Mouse (Mus musculus) embryonic fibroblast, embryonic 13.5 days (primary cell): ENCODE measurements around the gene Hoxd3.

Experiments used
- CTCF ChIP-seq: IDR thresholded peaks from 2 replicates; pipeline ENCODE4 v1.5.1; 2011; ENCODE audit warnings: mild to moderate bottlenecking, control low read depth, low read length, moderate library complexity, borderline replicate concordance; ENCODE audit not compliant: insufficient read depth
- POLR2A ChIP-seq: IDR thresholded peaks from 2 replicates; pipeline ENCODE4 v1.6.1; 2011; ENCODE audit warnings: low read depth, mild to moderate bottlenecking, control low read depth, low read length, moderate library complexity

DNA sequence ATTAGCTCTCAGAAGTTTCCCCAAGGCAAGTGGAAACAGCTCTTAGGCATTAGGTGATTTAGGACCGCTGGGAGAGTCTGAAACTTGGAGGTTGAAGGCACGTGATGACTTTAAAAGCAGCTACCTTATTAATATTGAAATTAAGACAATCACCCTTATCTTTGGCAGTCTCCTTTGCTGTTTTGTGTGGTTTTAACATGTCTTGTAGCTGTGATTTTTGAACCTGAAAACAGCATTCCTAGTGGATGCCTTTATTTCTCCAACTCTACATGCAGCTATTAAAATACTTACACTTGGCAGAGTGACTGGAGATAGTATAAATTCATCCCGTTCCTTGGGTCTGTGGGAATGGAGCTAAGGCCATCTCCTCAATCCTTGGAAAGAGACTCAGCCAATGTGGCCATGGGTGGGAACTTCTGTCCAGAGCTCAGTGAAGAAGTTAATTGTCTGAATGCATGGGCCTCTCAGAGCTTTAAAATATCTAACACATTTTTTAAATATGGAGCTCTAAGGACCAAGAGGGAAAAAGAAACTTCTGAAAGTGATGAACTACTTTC, 41.0 kb upstream of the Hoxd3 start:
- TF ChIP-seq CTCF, result no peak
- no peak for TF ChIP-seq POLR2A
